Mouse (Mus musculus) activated CD4-positive, CD25-positive, alpha-beta regulatory T cell, adult 4 months (primary cell): ENCODE measurements around the gene Ddx46. TPM values are rescaled to one million over a fixed set of nuclear protein-coding genes. Genes with fewer than 3 reads are reported as not detected.

Source experiments
- ATAC-seq: one replicate; pipeline ENCODE4 v1.8.0; 2017
- polyA plus RNA-seq, 2 experiments: library from polyadenylated mRNA; unstranded; fragments of 100-300 nt; shearing (Covaris generic); gene quantifications; one replicate each; pipeline ENCODE4 v1.2.1; 2017

Ddx46 gene
- polyA plus RNA-seq, result 10 to 100 TPM; 59.1 to 64.8 TPM

DNA sequence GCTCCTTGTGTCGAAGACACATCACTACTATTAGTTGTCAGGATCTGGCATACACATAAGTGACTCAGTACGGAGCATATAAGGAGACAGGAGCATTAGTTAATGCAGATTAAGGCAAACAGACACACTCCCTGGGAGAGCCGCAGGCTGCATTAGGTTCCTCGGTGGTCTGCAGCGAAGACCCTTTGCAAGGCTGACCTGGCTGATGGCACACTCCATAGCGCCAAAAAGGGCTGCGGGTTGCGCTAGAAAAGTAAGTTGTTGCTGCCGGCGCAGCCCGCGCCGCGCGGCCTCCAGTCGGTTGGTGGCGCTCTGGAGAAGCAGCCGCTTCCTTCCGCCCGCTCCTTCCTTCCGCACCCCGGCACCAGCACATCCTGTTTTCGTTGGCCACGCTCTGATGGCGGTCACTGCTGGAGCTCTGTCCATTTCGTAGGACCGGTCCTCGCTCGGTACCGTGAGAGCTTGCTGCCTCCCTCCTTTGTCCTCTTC is at the start of gene Ddx46:
Gene Ddx46 (plus strand): TSS at position 389 of the 489 bp plus-strand sequence.
- peak; percentile 76 for ATAC-seq

DNA sequence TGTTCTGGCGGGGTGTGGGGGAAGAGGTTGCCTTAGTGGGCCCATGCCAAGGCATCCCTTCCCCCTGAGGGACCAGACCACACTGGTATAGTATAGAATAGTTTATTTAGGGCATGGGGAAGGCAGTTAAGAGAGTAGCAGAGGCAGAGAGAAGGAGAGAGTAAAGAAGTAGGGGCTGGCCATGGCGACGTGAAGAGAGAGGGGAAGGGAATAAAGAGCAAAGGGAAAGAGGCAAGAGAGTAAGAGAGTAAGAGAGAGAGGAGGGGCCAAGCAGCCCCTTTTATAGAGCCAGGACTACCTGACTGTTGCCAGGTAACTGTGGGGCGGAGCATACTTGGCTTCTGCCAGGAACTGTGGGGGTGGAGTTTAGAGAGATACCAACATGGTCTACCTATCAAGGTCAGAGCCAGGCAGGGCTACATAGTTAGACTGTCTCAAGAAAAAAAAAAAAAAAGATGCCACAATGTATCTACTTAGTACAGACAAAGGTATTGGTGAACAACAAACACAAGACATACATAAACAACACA is 42.8 kb upstream of the Ddx46 start:
- ATAC-seq, result no peak

DNA sequence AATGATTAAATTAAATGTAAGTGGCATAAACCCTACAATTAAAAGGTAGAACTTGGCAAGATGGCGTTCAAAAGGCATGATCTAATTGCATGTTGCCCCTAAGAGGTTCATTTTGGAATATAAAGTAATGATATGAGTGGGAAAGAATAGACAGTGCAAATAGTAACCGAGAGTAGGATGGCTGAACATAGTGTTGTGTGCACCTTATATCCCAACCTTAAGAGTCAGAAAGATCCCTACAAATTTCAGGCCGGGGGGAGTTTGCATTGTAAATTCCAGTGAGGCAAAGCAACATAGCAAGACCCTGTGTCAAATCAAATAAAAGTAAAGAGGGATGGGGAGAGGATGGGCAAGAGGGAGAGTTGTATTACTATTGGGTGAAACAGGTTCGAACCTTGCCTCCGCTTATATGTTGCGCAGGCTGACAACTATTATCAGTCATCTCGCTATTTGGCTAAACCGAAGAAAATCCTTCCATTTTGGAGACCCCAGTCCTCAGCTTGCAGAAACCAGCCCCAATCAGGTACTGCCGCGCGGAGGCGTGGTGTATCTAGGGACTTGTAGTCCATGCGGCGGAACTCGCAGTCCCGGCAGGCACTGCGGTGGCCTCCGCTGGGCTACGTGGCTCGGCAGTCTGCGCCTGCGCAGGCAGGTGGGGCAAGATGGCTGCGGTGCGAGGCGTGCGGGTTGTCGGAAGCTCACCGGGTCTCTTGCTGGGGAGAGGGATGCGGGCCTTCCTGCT is 42.1 kb upstream of the Ddx46 start:
- peak; percentile 95 for ATAC-seq

DNA sequence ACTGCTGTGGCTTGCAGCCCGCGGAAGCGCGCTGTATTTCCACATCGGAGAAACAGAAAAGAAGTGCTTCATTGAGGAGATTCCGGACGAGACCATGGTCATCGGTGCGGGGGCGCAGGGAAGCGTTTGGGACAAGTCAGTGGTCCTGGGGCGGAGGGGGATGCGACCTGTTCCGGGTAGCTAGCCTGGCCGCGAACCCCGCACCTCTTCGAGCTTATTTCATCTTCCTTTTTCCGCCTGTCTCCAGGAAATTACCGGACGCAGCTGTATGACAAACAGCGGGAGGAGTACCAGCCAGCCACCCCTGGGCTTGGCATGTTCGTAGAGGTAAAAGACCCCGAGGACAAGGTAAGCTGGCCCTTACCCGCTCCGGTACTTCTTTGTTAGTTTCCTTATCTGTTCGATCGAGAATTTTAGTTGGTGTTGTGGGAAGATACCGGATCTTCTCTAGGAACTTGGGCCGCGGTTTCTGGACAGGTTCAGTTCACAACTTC is 41.5 kb upstream of the Ddx46 start:
- peak; percentile 33 for ATAC-seq

DNA sequence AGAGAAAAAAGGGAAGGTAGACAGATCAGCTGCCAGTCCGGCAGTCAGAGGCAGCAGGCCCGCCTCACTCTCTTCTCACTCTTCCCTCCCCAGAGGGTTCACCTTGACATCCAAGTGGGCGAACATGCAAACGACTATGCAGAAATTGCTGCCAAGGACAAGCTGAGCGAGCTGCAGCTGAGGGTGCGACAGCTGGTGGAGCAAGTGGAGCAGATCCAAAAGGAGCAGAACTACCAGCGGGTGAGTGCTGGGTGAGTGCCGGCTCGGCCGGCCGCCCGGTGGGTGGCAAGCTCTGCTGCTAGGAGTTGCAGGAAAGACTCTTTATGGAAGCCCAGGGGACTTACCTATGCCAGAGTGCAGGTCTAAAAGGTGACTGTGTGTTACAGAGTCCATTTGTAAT is 39.5 kb upstream of the Ddx46 start:
- no peak for ATAC-seq

DNA sequence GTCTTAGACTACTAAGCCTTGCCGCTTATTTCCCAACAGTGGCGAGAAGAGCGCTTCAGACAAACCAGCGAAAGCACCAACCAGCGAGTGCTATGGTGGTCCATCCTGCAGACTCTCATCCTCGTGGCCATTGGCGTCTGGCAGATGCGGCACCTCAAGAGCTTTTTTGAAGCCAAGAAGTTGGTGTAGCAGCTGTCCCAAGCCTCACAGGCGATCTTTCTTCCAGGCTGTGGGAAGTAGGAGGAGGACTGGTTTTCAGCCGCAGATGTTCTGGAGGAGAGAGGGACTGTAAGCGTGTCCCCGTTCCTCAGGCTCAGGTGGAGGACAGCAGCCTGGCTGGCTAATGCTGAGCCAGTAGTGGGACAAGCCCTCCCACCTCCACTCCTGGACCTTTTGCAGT is 38.0 kb upstream of the Ddx46 start:
- no peak for ATAC-seq

DNA sequence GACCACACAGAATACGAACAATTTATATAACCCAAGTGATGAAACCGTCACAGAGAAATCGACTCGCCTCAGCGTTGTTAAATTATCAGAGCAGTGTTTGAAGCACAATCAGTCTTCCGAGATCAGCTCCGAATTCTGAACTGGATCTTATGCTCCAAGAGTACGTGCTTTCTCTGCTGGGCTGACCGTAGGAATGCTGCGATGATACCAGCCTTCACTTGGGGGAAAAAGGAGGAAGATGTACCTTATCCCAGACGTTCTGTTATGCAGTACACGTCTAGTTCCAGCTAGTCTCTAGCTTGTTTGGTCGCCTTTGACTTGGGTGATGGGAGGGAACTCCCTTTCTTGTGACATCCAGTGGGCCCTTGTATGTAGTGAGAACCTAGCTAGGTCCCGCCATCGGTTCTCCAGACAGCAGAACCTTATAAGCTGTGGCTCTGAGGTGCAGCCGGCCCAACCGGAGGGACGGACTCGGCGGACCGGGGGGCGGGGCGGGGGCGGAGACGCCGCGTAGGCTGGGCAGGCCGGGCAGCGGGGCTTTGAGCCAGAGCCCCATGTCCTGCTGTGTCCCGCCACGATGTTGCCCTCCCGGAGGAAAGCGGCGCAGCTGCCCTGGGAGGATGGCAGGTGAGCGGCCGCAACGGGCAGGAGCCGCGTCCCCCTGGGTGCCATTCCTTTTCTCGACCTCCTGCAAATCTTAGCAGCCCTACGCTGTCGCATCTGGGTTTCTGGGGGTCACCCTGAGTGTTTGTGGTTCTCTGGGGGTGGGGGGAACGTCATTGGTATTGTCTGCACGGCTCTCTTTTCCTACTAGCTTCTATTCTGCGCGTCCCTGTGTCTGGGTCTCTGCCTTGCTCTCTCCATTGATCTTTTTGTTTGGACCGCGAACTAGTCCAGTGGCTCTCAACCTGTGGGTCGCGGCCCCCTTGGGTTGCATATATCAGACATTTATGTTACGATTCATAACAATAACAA is 35.0 kb upstream of the Ddx46 start, which contains the start of gene B4galt7:
Gene B4galt7 (plus strand): TSS at position 331 of the 975 bp plus-strand sequence.
- peak; percentile 64 for ATAC-seq

DNA sequence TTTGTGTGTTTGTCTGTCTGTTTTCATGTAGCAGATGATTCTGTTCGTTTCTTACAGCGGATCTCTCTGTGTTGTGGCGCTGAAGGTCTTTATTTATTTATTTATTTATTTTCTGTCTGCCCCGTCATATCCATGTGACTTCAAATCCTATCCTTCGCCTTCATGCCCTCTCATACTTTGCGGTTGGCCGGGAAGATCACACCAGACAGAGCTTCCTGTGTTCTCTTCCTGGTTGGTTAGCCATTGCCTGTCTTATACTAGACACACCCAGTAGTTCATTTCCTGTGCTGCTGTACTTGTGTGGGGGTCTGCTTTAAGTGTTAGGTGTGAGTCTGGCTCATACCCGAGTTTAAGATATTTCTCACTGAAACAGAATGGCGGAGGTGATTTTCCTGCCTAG is 34.2 kb upstream of the Ddx46 start:
- ATAC-seq, result peak; percentile 83

DNA sequence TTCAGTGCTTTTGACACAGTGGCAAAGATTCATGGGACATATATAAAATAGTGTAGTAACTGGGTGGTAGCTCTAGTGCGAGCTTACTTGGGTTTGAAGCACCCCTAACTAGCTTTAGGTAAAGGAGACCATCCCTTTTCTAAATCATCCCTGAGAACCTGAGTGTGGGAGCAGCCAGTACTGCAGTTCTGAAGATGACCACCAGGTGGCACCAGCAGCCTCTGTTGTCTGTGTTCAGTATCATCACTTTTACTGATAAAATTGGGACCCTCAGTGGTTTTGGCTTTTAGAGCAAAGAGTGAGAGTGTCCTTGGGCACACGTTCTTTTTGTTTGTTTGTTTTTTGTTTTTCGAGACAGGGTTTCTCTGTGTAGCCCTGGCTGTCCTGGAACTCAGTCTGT is 33.2 kb upstream of the Ddx46 start:
- ATAC-seq, result no peak

DNA sequence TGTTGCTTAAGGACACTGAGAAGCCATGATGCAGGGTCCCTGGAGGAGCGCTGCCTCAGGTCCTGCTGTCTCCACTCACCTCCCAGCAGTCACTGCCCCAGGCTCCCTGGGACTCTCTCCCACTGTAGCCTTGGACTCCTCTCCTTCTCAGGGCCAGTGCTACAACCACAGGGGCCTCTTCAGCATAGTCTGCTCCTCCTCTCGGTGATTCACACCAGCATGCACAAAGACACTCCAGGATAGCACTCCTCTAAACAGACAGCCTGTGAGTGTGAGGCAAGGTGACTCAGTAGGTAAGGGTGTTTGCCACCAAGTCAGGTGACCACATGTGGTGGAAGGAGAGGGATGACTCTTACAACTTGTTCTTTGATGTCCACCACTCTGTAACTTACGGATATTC is 30.2 kb upstream of the Ddx46 start:
- no peak for ATAC-seq

DNA sequence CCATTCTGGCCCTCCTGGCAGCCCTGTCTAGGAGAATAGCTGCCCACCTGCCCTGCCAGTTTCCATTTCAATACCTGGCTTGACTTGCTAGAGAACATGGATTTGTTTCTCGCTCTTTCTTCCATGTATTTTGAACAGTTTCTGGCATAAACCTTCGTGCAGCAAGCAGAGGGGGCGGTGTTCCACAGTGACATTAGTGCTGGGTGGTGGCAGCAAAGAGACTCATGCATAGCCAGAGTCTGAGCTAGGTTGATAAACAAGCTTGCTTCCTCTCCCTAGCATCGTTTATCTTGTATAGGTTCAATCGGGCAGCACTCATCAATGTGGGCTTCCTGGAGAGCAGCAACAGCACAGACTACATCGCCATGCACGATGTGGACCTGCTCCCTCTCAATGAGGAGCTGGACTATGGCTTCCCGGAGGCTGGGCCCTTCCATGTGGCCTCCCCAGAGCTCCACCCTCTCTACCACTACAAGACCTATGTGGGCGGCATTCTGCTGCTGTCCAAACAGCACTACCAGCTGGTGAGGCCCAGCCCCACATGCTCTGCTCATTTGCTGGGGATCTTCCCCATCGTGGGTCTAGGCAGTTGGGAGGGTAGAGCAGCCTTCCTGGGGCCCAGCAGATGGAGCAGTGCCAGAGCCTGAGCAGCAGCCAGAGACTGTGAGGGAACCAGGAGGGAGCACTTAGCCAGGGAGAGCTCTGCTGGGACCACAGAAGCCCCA is 27.8 kb upstream of the Ddx46 start:
- ATAC-seq, result no peak

DNA sequence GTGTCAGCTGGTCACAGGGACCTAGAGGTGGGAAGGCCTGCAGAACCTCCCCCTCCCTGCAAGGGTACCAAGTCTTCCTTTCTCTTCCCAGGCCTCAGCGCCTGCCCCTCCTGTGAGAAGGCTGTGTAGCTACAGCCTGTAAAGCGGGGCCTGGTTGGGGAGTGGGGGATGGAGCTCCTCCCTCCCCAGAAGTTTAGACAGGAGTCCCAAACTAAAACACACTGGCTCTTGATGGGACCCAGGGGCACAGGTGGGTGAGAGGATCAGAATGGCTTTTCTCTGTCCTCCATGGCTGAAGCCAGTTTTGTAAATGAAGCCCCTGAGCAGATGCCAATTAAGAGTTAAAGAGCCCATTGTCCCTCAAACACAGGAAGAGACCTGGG is 27.2 kb upstream of the Ddx46 start:
- no peak for ATAC-seq

DNA sequence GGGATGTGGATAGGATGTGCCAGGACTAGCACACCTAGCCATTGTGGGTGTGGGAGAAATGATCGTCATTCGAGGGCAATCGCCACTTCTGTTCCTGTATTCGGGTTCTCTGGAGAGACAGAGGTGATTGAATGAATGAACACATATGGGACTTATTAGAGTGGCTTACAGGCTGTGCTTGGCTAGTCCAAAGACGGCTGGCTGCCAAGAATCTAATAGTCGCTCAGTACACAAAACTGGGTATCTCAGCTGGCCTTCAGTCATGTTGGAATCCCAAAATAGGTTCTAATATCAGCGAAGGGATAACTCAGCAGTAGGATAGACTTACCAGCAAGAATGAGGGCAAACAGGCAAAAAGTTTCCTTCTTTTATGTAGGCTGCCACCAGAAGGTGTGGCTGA is 22.8 kb upstream of the Ddx46 start:
- no peak for ATAC-seq

DNA sequence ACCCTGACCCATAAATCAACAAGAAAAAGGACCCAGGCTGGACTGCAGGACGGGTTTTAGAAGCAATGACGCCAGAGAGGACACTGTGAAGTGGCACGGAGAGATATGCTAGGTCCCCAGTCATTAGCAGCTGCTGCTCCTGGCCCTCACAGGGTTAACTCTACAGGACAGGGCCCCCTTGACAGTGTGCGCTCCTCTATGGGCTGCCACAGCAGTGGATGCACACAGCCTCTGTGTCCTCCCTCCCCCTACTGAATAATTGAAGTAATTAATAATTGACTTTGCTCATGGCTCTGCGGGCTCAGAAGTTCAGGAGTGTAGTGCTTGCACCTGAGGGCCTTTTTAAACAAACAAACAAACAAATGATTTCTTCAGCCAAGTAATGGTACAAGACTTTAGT is 21.4 kb upstream of the Ddx46 start:
- no peak for ATAC-seq

DNA sequence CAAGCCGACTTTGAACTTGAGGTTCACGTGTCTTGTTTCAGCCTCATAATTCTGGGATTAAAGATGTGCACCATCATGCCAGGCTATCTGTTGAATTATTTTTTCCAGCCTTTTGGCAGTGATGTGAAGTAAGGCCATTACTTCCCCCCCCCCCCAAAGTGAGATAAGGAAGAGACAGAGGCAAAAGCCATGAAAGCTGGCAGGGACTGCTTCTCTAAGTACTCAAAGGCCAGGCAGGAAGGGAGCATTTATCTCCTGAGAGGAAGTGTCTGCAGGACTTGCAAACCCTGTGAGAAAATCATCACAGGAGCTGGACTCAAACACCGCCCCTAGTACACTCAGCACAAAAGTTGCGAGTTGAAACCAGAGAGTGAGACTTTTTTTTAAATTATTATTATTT is 15.5 kb upstream of the Ddx46 start:
- no peak for ATAC-seq

DNA sequence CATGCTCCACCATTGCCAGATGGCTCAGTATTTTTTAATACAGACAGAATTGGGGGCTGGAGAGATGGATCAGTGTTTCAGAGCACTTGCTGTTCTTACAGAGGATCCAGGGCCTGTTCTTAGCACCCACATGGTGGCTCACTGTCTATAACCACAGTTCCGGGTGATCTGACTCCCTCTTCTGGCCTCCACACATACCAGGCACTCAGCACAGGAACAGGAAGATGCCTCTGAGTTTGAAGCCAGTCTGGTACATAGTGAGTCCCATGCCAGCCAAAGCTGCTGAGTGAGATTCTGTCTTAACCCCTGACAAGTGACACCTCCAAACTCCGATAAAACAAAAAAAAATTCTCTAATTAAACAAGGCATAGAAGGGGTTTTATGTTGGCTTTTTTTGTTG is 14.6 kb upstream of the Ddx46 start:
- no peak for ATAC-seq

DNA sequence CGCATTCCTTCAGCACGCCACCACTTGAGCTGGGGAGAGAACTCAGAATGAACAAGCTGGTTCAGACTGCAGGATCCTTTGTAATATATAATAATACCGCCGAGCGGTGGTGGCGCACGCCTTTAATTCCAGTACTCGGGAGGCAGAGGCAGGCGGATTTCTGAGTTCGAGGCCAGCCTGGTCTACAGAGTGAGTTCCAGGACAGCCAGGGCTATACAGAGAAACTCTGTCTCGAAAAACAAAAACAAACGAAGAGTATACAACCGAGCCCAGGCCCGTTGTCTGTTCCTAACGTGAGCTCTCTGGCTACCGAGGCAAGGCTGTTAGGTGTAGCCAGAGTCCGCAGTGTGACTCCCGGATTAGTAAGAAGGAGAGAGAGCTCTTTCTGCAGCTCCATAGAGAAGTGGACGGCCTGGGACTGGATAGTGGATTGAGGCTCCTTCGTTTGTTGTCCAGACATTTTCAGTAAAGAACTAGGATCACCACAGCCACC is 12.6 kb upstream of the Ddx46 start:
- ATAC-seq, result peak; percentile 15

DNA sequence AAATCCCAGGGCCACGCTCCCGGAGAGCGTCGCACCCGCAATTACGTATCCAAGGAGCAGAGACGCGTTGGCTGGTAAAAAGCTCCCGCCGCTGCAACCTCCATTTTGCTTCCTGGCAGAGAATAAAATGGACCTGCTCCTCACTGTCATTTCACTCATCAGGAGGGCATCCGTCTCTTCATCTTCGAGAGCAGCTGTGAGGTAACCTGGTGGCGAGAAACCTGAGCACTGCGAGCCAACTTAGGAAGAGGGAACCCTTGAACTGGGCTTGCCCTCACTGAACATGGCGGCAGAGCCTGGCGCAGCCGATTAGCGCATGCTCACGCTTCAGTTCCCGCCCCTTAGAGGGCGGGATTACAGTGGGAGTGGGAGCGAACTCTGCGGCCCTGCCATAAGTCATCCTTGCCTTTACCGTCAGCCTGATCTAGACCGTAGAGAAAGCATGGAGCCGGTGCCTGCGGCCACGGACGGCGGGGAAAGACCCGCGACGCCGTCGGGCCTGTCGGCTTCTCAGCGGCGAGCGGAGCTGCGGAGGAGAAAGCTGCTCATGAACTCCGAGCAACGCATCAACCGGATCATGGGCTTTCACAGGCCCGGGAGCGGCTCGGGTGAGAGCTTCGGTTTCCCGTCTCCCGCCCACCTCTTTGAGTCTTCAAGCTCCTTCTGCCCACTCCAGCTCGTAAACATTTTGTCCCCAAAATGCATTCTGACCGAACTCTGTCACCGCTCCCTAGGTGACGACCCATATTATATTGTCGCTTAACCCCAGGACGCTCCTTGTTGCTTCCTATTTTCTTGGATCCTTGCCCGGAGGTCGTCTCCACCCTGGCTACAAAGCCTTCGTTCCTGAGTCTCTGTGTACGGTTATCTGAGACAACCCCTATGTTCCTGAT is 11.9 kb upstream of the Ddx46 start, which contains the start of gene Caml:
Gene Caml (plus strand): TSS at position 357 of the 893 bp plus-strand sequence.
- peak; percentile 98 for ATAC-seq

DNA sequence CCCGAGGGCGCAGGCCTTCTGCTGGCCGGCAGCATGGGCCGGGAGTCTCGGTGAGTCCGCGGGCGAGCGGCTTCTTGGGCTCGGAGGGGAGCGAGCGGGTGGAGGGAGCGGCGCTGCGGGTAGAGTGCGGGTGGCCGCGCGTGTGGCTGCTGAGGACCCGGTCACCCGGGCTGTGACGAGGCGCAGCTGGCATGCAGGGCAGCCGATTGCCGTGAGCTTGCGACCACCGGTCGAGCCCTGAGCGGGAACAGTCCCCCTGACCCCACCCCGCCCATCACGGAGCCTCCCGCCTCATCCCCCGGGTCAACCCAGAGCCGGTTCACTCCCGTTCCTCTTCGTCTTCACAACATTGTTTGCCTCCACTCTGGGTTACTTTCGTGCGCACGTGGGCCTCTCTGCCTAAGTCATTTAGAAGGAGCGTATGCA is 332 bp downstream of the Ddx46 start:
- no peak for ATAC-seq

DNA sequence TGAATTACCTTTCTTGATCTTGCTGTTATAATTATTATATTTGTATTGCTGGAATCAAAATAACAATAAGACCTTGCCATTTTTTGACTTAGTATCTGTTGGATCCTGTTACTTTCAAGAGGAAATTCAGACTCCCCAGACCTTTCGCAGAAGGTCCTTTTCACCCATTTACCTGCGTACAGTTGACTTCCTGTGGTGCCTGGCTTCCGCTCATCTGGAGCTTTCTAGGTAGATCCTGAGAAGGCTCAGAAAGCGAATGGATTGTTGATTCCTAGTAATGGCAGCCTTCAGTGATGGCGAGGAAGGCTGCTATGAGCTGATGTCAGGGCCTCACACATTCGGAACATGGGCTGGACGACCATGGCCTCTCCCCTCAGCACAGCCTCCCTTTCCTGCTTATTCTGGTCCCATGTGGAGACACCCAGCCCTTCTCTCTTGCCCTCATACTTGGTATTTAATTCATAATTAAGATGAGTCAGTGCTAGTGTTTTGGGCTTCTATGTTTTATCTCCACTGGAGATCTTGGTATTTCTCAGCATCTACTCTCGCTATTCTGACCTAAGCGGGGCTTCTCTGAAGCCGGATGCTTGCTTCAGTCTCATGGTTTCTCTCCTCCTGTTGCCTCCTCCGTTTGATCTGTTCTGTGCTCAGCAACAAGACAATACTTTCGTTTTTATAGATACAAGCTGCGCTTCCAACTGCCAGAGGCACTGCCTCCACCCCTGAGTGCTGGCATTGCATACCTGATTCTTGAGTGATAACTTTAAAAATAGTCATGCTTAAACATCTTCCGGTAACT is 1.6 kb downstream of the Ddx46 start:
- peak; percentile 76 for ATAC-seq
